Mouse (Mus musculus) embryonic fibroblast, embryonic 13.5 days (primary cell): ENCODE measurements around the gene Smg6.

ENCODE experiments used
- CTCF ChIP-seq: IDR thresholded peaks from 2 replicates; pipeline ENCODE4 v1.5.1; 2011; ENCODE audit warnings: mild to moderate bottlenecking, control low read depth, low read length, moderate library complexity, borderline replicate concordance; ENCODE audit not compliant: insufficient read depth
- POLR2A ChIP-seq: IDR thresholded peaks from 2 replicates; pipeline ENCODE4 v1.6.1; 2011; ENCODE audit warnings: low read depth, mild to moderate bottlenecking, control low read depth, low read length, moderate library complexity

DNA sequence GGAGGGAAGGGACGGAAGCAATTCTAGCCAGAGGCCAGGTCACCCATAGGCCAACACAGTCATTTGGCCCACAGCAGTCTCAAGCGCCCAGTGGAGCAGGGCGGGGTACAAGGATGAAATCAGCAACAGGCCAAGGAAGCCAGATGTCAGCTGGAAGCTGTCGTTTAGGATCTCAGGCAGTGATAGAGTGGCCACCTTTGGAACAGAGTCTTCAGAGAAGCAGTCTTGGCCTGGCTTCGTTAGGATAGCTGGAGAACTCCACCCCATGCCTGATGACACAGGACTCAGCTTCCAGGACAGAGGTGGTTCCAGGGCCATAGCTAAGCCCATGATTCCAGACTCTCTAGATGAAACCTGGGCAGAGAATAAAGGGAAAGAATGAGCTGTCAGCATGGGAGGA lies 214.8 kb downstream of the Smg6 start:
- TF ChIP-seq CTCF (no peak), POLR2A (no peak)
